Mouse (Mus musculus) limb, embryonic 13.5 days (tissue): ENCODE results near the gene Crp. TPM values are rescaled to one million over a fixed set of nuclear protein-coding genes. Genes with fewer than 3 reads are reported as not detected.
A peak's percentile ranks its signal among the peaks of the same experiment; 100 is the strongest.

ENCODE experiments used
- ATAC-seq: fragments of 200-750 bp; cut with Nextera tagmentation; 2 replicates; pipeline ENCODE4 v1.8.0; 2017; ENCODE audit warnings: low read depth, moderate number of reproducible peaks, moderate TSS enrichment; ENCODE audit not compliant: low FRiP score
- H3K27ac ChIP-seq: fragments of 300-500 bp; sonication (generic); 2 replicates; pipeline ENCODE4 v1.5.1; 2015; ENCODE audit warnings: inconsistent platforms, mild to moderate bottlenecking, moderate library complexity
- H3K27me3 ChIP-seq: fragments of 300-500 bp; sonication (generic); 2 replicates; pipeline ENCODE4 v1.6.1; 2015; ENCODE audit warnings: mild to moderate bottlenecking, inconsistent platforms
- H3K36me3 ChIP-seq: fragments of 300-500 bp; sonication (generic); 2 replicates; pipeline ENCODE4 v1.6.1; 2015; ENCODE audit warnings: inconsistent platforms, mild to moderate bottlenecking, moderate library complexity
- H3K4me1 ChIP-seq: fragments of 300-500 bp; sonication (generic); 2 replicates; pipeline ENCODE4 v1.6.1; 2015; ENCODE audit warnings: inconsistent platforms
- H3K4me2 ChIP-seq: fragments of 300-500 bp; sonication (generic); replicated peaks from 2 replicates; pipeline ENCODE4 v1.6.1; 2015; ENCODE audit warnings: inconsistent platforms, mild to moderate bottlenecking, moderate library complexity
- H3K4me3 ChIP-seq: fragments of 300-500 bp; sonication (generic); 2 replicates; pipeline ENCODE4 v1.5.1; 2015; ENCODE audit warnings: moderate library complexity, mild to moderate bottlenecking, inconsistent platforms
- H3K9ac ChIP-seq: fragments of 300-500 bp; sonication (generic); 2 replicates; pipeline ENCODE4 v1.6.1; 2015; ENCODE audit warnings: mild to moderate bottlenecking, inconsistent platforms
- H3K9me3 ChIP-seq: fragments of 300-500 bp; sonication (generic); 2 replicates; pipeline ENCODE4 v1.6.1; 2016; ENCODE audit warnings: inconsistent platforms
- WGBS: fragments of 180-500 bp; shearing (Covaris S2); methylation state at CpG from one replicate; pipeline ENCODE4 v1.1.7; 2015; 5-methylcytosine and 5-hydroxymethylcytosine counted together
- polyA plus RNA-seq: library from polyadenylated mRNA; unstranded; fragments of >200 nt; fragmentation: Nextera tagmentation; extraction: Ambion mirVana; gene quantifications from 2 replicates; pipeline ENCODE4 v1.2.1, GENCODE M21; 2015

Crp gene
- polyA plus RNA-seq, 1 experiment from 2014 or later: not detected

DNA sequence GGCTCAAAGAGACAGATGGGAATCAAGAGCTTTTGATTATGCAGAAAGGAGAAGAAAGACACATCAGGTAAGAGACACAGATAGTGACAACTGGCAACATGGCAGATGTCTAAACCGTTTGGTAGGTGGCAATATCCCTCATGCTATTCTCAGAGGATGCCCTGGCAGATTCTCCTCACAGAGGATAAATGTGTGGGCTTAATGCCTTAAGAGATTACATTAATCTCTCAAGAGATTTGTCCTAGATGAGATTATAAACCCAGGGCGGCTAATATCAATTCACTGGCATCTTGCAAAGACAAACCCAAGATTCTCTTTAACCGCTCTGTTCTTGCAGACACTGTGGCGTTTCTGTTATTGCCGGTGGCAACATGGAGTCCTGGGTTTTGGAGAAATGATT lies 14.3 kb upstream of the Crp start:
- H3K4me2 ChIP-seq: no peak overlapping the region
- H3K27ac ChIP-seq: no peak overlapping the region
- H3K36me3 ChIP-seq: no peaks in the 10 kb centered on the region
- peaks cover 5% of the 10 kb centered on the region for H3K9me3 ChIP-seq
- H3K9ac ChIP-seq: no peak overlapping the region
- no peaks in the 10 kb centered on the region for H3K27me3 ChIP-seq
- no peak overlapping the region for H3K4me3 ChIP-seq
- no peaks in the 10 kb centered on the region for H3K4me1 ChIP-seq
- 86% methylated on average over 5 of the region's 5 CpGs for WGBS
- ATAC-seq: no peak

DNA sequence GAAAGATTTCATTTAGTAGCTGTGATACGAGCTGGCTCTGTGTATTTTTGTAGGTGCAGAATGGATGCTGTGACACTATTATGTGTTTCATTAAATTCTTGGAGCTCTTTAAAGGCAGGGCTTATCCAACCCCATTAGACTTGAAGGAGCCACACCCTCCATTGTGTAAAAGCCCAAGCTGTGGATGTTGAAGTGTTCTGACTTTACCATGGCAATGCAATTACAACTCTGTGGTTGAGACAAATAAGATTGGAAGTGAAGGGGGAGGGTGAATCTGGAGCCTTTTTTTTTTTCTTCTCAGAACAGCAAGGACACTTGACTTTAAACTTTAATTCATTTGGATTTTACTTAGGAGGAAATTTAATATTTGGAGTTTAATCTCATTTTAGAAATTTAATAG lies 13.9 kb upstream of the Crp start:
- Histone ChIP-seq H3K27ac (no peak overlapping the region), H3K4me1 (no peaks in the 10 kb centered on the region), H3K4me2 (no peak overlapping the region), H3K27me3 (no peaks in the 10 kb centered on the region), H3K36me3 (no peaks in the 10 kb centered on the region), H3K9me3 (peaks cover 5% of the 10 kb centered on the region), H3K9ac (no peak overlapping the region), H3K4me3 (no peak overlapping the region)
- WGBS: 76% methylated on average over 1 of the region's 1 CpGs
- ATAC-seq: no peak

DNA sequence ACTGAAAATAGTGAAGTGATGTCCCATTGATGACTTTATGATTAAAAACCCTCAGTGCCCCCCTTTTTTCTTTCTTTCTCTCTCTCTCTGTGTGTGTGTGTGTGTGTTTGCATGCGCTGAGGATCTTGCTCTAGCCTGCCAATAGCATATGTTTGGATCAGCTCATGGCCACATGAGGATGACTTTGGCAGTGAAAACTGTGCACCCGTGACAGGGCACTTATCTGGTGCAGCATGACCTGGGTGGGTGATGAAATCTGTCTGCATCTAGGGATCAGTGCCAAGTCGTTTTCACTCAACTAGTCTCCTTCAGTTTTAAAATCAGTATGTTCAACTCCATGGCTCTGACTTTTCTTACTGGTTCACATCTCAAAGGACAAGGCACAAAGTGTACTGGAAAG lies 12.7 kb upstream of the Crp start:
- Histone ChIP-seq H3K27ac (no peak overlapping the region), H3K4me3 (no peak overlapping the region), H3K4me1 (no peaks in the 10 kb centered on the region), H3K36me3 (no peaks in the 10 kb centered on the region), H3K9me3 (peaks cover 5% of the 10 kb centered on the region), H3K27me3 (no peaks in the 10 kb centered on the region), H3K4me2 (no peak overlapping the region), H3K9ac (no peak overlapping the region)
- ATAC-seq: no peak
- WGBS: 78% methylated on average over 3 of the region's 3 CpGs

DNA sequence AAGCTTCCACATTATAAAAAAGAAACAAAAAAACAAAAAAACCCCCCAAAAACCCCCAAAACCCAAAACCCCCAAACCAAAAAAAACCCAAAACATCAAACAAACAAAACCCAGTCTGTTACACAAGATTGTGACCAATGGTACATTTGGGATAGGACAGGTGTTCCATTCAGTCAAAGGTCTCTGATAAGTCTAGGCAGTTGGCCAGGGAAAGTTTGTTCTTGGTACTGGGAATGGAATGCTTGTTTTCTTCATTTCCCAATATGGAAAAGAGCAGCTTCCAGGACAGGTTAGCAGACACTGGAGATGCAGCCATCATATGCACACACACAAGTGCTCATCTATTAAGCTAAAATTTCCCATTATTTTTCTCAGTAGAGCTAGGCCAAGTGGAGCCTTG lies 433 bp upstream of the Crp start:
- H3K4me2 ChIP-seq: no peak overlapping the region
- no peak overlapping the region for H3K27ac ChIP-seq
- no peak for ATAC-seq
- no peaks in the 10 kb centered on the region for H3K4me1 ChIP-seq
- no peaks in the 10 kb centered on the region for H3K36me3 ChIP-seq
- no peaks in the 10 kb centered on the region for H3K27me3 ChIP-seq
- no peak overlapping the region for H3K9ac ChIP-seq
- H3K4me3 ChIP-seq: no peak overlapping the region
- H3K9me3 ChIP-seq: no peaks in the 10 kb centered on the region

DNA sequence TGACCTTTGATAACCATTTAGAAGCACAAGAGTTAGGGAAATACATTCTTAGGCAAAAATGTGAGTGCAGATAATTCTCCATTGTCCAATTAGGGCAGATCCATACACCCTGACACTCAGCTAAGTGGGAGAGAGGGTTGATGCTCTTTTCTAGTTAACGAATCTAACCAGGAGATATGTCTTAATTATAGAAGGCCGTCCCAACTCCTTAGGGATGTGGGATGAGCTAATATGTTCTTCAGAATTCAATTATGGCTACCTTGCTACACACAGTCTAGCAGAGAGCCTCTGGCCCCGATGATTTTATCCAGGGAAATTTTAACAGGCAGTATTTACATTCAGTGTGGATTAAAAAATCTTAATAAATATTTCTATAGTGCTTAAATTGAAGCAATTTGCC lies 3.0 kb downstream of the Crp start:
- Histone ChIP-seq H3K36me3 (no peaks in the 10 kb centered on the region), H3K27me3 (no peaks in the 10 kb centered on the region), H3K4me3 (no peak overlapping the region), H3K4me1 (peaks cover 4% of the 10 kb centered on the region; the same call in 1 of the 2 replicates), H3K9ac (no peak overlapping the region), H3K9me3 (no peaks in the 10 kb centered on the region), H3K4me2 (no peak overlapping the region), H3K27ac (no peak overlapping the region)
- WGBS: 80% methylated on average over 3 of the region's 3 CpGs
- no peak for ATAC-seq

DNA sequence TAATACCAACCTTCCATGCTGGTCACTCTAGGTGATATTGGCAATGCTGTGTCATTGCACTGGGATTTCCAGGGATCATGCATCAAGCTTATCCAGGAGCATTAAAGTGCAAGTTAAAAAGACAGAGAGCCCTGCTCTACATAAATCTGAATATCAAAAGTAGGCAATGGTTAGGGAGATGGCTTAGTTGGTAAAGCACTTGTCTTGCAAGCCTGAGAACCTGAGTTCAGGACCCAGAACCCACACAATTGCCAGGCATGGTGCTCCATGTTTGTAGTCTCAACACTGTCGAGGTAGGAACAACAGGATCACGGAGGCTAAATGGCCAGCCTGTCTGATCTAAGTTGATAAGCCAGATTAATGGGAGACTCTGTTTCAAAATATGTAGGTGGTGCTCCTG lies 3.5 kb downstream of the Crp start:
- Histone ChIP-seq H3K27ac (no peak overlapping the region), H3K4me1 (peaks cover 4% of the 10 kb centered on the region; the same call in 1 of the 2 replicates), H3K4me2 (no peak overlapping the region), H3K4me3 (no peak overlapping the region), H3K36me3 (no peaks in the 10 kb centered on the region), H3K9me3 (no peaks in the 10 kb centered on the region), H3K27me3 (no peaks in the 10 kb centered on the region), H3K9ac (no peak overlapping the region)
- 85% methylated on average over 2 of the region's 2 CpGs for WGBS
- ATAC-seq: no peak

DNA sequence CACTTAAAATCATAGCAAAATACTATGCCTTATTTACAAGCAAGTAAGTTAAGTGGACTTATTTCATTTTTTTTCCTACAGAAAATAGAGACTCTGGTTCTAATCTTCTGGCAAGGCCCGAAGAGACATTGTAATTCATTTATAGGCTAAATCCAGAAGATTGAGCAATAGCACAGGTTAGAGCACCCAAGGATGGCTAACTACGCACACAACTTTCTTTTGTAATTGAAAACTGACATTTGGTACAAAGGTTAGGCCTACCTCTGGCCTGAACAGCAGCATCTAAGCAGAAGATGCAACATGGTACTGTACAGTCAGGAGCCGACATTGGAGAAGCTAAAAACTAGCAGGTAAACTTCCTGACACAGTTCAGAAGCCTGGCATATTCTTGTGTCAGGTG lies 4.0 kb downstream of the Crp start:
- Histone ChIP-seq H3K9ac (no peak overlapping the region), H3K9me3 (no peaks in the 10 kb centered on the region), H3K36me3 (no peaks in the 10 kb centered on the region), H3K27ac (no peak overlapping the region), H3K4me2 (no peak overlapping the region), H3K27me3 (no peaks in the 10 kb centered on the region), H3K4me3 (no peak overlapping the region), H3K4me1 (peaks cover 4% of the 10 kb centered on the region; the same call in 1 of the 2 replicates)
- no peak for ATAC-seq
- 90% methylated on average over 3 of the region's 3 CpGs for WGBS

DNA sequence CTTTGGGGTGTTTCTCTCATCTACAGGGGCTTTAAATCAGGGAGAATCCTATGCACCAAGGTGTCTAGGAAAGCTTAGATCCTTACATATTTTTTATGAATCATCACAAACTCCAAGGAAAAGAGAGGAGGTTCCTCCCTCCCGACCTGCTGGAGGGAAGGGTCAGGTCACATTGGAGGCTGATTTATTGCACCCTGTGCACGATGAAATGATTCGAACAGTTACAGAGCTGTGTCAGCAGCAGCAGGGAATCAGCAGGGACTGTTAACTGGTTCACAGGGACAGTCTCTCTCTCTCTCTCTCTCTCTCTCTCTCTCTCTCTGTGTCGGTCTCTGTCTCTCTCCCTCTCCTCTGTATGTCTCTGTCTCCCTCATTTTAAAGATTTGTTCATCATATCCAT lies 6.9 kb downstream of the Crp start:
- no peak overlapping the region for H3K27ac ChIP-seq
- no peaks in the 10 kb centered on the region for H3K9me3 ChIP-seq
- WGBS: 18% methylated on average over 4 of the region's 4 CpGs
- H3K36me3 ChIP-seq: no peaks in the 10 kb centered on the region
- H3K4me1 ChIP-seq: peaks cover 4% of the 10 kb centered on the region; the same call in 1 of the 2 replicates
- H3K27me3 ChIP-seq: no peaks in the 10 kb centered on the region
- H3K4me2 ChIP-seq: no peak overlapping the region
- H3K9ac ChIP-seq: no peak overlapping the region
- ATAC-seq: no peak
- H3K4me3 ChIP-seq: no peak overlapping the region

DNA sequence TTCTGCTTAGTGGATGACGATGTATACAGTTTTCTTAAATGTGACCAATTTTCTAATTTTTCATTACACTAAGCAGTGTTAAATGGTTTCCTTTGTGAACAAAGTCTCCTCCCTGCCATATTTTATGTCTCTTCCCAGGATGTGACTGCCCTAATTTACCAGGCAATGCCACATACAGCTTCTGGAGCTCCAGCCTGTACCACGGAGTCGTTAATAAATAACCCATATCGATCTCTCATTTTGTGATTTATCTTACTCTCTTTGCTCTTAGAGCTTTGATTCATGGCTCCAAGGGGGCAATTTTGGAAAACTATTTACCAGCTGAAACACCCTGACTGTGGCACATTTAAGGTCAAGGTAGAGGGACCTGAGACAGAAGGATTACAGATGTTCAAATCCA lies 8.4 kb downstream of the Crp start:
- Histone ChIP-seq H3K4me1 (peaks cover 7% of the 10 kb centered on the region; the same call in 1 of the 2 replicates), H3K36me3 (no peaks in the 10 kb centered on the region), H3K27ac (no peak overlapping the region), H3K4me2 (no peak overlapping the region), H3K9me3 (no peaks in the 10 kb centered on the region), H3K4me3 (no peak overlapping the region), H3K27me3 (no peaks in the 10 kb centered on the region), H3K9ac (no peak overlapping the region)
- 81% methylated on average over 4 of the region's 4 CpGs for WGBS
- no peak for ATAC-seq

DNA sequence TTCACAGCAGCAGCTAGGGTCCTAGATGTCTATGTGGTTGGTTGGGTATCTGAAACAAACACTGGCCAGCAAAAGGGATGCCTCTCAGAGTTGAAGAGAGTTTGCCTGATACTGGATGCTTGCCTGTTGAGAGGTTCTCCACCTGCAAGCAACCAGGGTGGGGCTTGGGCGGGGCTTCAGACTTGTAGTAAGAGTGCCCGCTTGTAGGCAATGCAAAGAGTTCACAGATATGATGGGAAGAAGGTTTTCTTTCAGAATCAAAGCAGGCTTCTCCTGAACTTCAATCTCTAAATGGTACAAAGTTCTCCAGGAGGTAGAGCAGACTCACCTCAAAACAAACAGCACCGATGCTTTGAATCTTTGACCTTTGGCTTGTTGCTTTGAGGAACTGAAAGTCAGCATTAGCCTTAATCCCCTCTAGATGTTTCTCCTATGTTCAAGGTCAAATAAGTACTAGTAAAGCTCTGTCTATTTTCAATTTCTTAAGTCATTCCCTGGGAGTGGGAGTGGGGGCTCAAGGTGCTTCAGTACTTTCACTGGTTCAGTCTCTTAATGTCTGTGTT lies 12.0 kb downstream of the Crp start:
- Histone ChIP-seq H3K4me2 (no peak overlapping the region), H3K4me1 (peaks cover 12% of the 10 kb centered on the region), H3K9ac (no peak overlapping the region), H3K27me3 (no peaks in the 10 kb centered on the region), H3K36me3 (no peaks in the 10 kb centered on the region), H3K4me3 (no peak overlapping the region), H3K27ac (no peak overlapping the region), H3K9me3 (no peaks in the 10 kb centered on the region)
- WGBS: 87% methylated on average over 3 of the region's 3 CpGs
- no peak for ATAC-seq

DNA sequence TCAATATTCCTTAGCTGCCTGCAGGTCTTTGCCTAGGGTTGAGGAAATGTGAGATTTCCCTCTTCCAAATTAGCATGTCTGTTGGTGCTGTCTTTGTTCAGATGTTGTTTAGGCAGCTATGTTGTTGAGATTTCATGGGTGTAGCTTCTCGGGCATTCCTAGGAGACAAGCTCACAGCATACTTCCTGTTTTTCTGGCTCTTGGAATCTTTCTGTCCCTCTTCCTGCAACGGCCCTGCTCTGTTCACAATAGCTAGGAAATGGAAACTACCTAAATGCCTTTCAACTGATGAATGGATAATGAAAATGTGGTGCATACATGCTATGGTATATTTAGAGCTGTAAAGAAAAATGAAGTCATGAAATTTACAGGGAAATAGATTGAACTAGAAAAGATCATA lies 13.5 kb downstream of the Crp start:
- Histone ChIP-seq H3K27me3 (no peaks in the 10 kb centered on the region), H3K27ac (no peak overlapping the region)

DNA sequence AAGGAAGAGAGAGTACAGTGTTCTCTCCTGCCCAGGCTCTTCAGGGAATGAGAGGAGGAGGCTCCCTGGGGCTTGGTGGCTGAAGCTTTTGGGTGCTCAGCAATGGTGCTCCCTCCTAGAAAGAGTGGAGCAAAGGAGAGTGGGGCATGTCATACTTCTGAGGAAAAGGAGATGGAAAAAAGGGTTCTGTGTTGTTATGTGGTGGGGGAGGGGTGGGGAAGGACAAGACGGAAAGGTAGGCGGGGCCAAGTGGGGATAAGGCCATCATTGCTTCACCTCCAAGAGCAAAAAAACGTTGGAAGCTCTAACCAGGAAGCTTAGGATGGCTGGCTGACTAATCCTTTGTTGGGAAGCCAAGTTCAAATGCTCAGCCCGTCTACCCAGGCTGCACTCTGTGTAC lies 14.1 kb downstream of the Crp start:
- no peak overlapping the region for H3K9ac ChIP-seq
- H3K27ac ChIP-seq: no peak overlapping the region
- no peaks in the 10 kb centered on the region for H3K9me3 ChIP-seq
- H3K4me1 ChIP-seq: peaks cover 11% of the 10 kb centered on the region
- H3K27me3 ChIP-seq: no peaks in the 10 kb centered on the region
- no peak overlapping the region for H3K4me2 ChIP-seq
- H3K4me3 ChIP-seq: no peak overlapping the region
- WGBS: 67% methylated on average over 4 of the region's 4 CpGs
- ATAC-seq: peak; percentile 8; the same call in 1 of the 2 replicates
- H3K36me3 ChIP-seq: no peaks in the 10 kb centered on the region

More for the DNA sequence above, 13.5 kb downstream of the Crp start:
- H3K4me3 ChIP-seq: no peak overlapping the region
- no peaks in the 10 kb centered on the region for H3K36me3 ChIP-seq
- H3K4me2 ChIP-seq: no peak overlapping the region
- H3K9ac ChIP-seq: no peak overlapping the region
- WGBS: 66% methylated on average over 2 of the region's 2 CpGs
- H3K4me1 ChIP-seq: peaks cover 11% of the 10 kb centered on the region
- H3K9me3 ChIP-seq: no peaks in the 10 kb centered on the region
- no peak for ATAC-seq

DNA sequence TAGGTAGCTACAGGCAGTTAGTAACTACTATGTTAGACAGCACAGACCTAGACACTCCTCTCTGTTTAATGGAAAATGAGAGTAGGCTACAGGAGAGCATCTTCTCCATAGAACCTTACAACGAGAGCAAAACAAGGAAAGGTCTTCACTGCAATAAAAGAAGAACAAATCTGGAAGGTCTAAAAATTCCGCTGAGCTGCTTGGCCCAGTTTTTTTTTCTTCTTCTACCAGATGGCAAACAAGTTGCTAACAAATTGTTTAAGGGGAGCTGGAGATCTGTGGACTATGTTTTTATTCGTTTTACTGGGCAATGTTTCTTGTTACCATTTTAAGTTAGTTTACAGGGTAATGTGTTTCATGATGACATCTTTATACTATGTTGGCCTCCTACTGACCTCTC lies 53.4 kb downstream of the Crp start:
- Histone ChIP-seq H3K4me1 (no peaks in the 10 kb centered on the region), H3K27me3 (no peaks in the 10 kb centered on the region), H3K9me3 (no peaks in the 10 kb centered on the region), H3K4me3 (no peak overlapping the region), H3K27ac (no peak overlapping the region), H3K4me2 (no peak overlapping the region), H3K9ac (no peak overlapping the region), H3K36me3 (no peaks in the 10 kb centered on the region)
- no peak for ATAC-seq
- WGBS: 52% methylated on average over 3 of the region's 3 CpGs
